ENCODE assay signal across 15 mouse cellular contexts in the genomic region with DNA sequence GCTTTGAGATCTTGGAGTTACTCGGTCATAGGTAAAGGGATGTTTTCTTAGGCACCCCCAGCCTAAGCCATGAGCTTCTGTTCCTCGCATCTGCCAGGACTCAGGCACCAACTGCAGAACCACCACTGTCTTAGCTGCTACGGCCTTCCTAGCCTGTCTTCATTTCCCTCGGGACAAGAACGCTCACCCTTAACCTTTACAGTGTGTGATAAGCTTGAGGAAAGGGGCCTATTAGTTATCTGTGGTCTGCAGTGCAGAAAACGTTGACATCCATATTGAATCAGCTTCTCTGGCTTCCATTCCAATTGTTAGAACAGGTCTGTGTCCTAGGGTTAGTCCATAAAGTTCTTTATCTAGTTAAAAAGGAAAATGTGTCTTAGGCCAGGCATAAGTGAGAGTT.
"Had no signal": no experiment of that assay in that cellular context is flagged by ENCODE, and none has a peak within 500 bp of the region (broad histone marks: within the 10 kb centered on the region; RNA-seq: fewer than 3 reads in every experiment).

No protein-coding gene starts in this region.

- H3K36me3 ChIP-seq: intestine, embryonic 15.5 days had no signal

- H3K9ac ChIP-seq: intestine, embryonic 15.5 days; limb, embryonic 13.5 days; neural tube, embryonic 15.5 days had no signal

- DNase-seq: kidney, adult 18-20 months; kidney, postnatal 10 days; left cerebral cortex, postnatal 4 days; lung, adult 18-20 months; lung, postnatal 10 days; lung, postnatal 4 days; midbrain, embryonic 14.5 days; right cerebral cortex, adult 18-20 months; right cerebral cortex, postnatal 25 days; thymus, postnatal 4 days had no signal

- H3K4me3 ChIP-seq: intestine, embryonic 15.5 days; limb, embryonic 13.5 days; midbrain, embryonic 10.5 days; myocyte; neural tube, embryonic 15.5 days had no signal

- H3K27me3 ChIP-seq: intestine, embryonic 15.5 days; neural tube, embryonic 15.5 days had no signal

- H3K27ac ChIP-seq: intestine, embryonic 15.5 days; limb, embryonic 13.5 days; midbrain, embryonic 10.5 days; neural tube, embryonic 15.5 days had no signal

- H3K9me3 ChIP-seq: intestine, embryonic 15.5 days; limb, embryonic 13.5 days; midbrain, embryonic 10.5 days; neural tube, embryonic 15.5 days had no signal

- H3K4me2 ChIP-seq: intestine, embryonic 15.5 days; limb, embryonic 13.5 days; neural tube, embryonic 15.5 days had no signal
